Mouse (Mus musculus): Measurements from ENCODE around the gene Inafm2. TPM values are rescaled to one million over a fixed set of nuclear protein-coding genes. Genes with fewer than 3 reads are reported as not detected.
A peak's percentile ranks its signal among the peaks of the same experiment; 100 is the strongest.

The Inafm2 gene
- polyA plus RNA-seq, 2 experiments, result 5.0 to 18.3 TPM

- no peak for DNase-seq (ENCODE audit: low read depth in 3 of 3, low spot score in 3 of 3)
- H3K4me1 ChIP-seq (replicated peaks; ENCODE audit: control insufficient read depth in 2 of 2, insufficient read depth in 2 of 2, low read length in 1 of 2), result peaks cover 0 to 13% of the 10 kb centered on the region in 2 experiments; a peak in 2 of 4 replicates
- peak overlapping the region; percentile 27; the same call in 1 of the 2 replicates for H3K4me2 ChIP-seq (ENCODE audit: low read depth)
- H3K9ac ChIP-seq (replicated peaks), result no peak overlapping the region
- TF ChIP-seq EP300 (IDR thresholded peaks at IDR 0.05; ENCODE audit: low read depth) (no peak), CTCF (IDR thresholded peaks at IDR 0.05; ENCODE audit: low read depth) (no peak)
- 51% methylated on average over 2 of the region's 2 CpGs for WGBS (ENCODE audit: insufficient replicate concordance)
- no peaks in the 10 kb centered on the region for H3K9me3 ChIP-seq (ENCODE audit: control insufficient read depth, low read length)
- H3K36me3 ChIP-seq (replicated peaks; ENCODE audit: control insufficient read depth, insufficient read depth, low read depth), result no peaks in the 10 kb centered on the region
- no peak for ATAC-seq (ENCODE audit: insufficient read depth)
- H3K4me3 ChIP-seq (ENCODE audit: insufficient read depth in 1 of 2, low read depth in 2 of 2, low read length in 2 of 2), result no peak overlapping the region
- no peak overlapping the region for H3K27ac ChIP-seq
- H3K27me3 ChIP-seq (ENCODE audit: control insufficient read depth, insufficient read depth, low read length), result no peaks in the 10 kb centered on the region
Measured at GRCm38 (mm10) chr2:118726873-118727272, 18.7 kb upstream of the Inafm2 start.

- 6% methylated on average over 9 of the region's 9 CpGs for WGBS (ENCODE audit: insufficient replicate concordance)
- H3K36me3 ChIP-seq (replicated peaks; ENCODE audit: control insufficient read depth, insufficient read depth, low read depth), result no peaks in the 10 kb centered on the region
- no peaks in the 10 kb centered on the region for H3K9me3 ChIP-seq (ENCODE audit: control insufficient read depth, low read length)
- peaks cover 0 to 13% of the 10 kb centered on the region in 2 experiments; a peak in 2 of 4 replicates for H3K4me1 ChIP-seq (replicated peaks; ENCODE audit: control insufficient read depth in 2 of 2, insufficient read depth in 2 of 2, low read length in 1 of 2)
- H3K9ac ChIP-seq (replicated peaks), result no peak overlapping the region
- H3K27ac ChIP-seq, result no peak overlapping the region
- peak overlapping the region; percentile 7 for H3K4me2 ChIP-seq (ENCODE audit: low read depth)
- TF ChIP-seq CTCF (IDR thresholded peaks at IDR 0.05; ENCODE audit: low read depth), result no peak
- no peak for TF ChIP-seq EP300 (IDR thresholded peaks at IDR 0.05; ENCODE audit: low read depth)
- DNase-seq (ENCODE audit: low read depth in 3 of 3, low spot score in 3 of 3), result no peak
- H3K27me3 ChIP-seq (ENCODE audit: control insufficient read depth, insufficient read depth, low read length), result no peaks in the 10 kb centered on the region
- H3K4me3 ChIP-seq (ENCODE audit: insufficient read depth in 1 of 2, low read depth in 2 of 2, low read length in 2 of 2), result peak overlapping the region; percentile 22 to 38; a peak in 3 of 4 replicates
- no peak; the same call in 1 of the 2 replicates for ATAC-seq (ENCODE audit: insufficient read depth)
Measured at GRCm38 (mm10) chr2:118727911-118728310, 17.6 kb upstream of the Inafm2 start.

- H3K4me2 ChIP-seq (ENCODE audit: low read depth), result peak within 1 kb of the TSS; percentile 7
- H3K27me3 ChIP-seq (ENCODE audit: control insufficient read depth, insufficient read depth, low read length), result no peaks in the 10 kb centered on the region
- no peaks in the 10 kb centered on the region for H3K36me3 ChIP-seq (replicated peaks; ENCODE audit: control insufficient read depth, insufficient read depth, low read depth)
- H3K27ac ChIP-seq, result no peak within 1 kb of the TSS
- H3K4me1 ChIP-seq (replicated peaks; ENCODE audit: control insufficient read depth in 2 of 2, insufficient read depth in 2 of 2, low read length in 1 of 2), result peaks cover 0 to 13% of the 10 kb centered on the region in 2 experiments; a peak in 2 of 4 replicates
- TF ChIP-seq CTCF (IDR thresholded peaks at IDR 0.05; ENCODE audit: low read depth), result no peak
- no peak for TF ChIP-seq EP300 (IDR thresholded peaks at IDR 0.05; ENCODE audit: low read depth)
- WGBS (ENCODE audit: insufficient replicate concordance), result 9% methylated on average over 7 of the region's 7 CpGs
- ATAC-seq (ENCODE audit: insufficient read depth), result peak; percentile 27; the same call in 1 of the 2 replicates
- no peaks in the 10 kb centered on the region for H3K9me3 ChIP-seq (ENCODE audit: control insufficient read depth, low read length)
- H3K9ac ChIP-seq (replicated peaks), result no peak within 1 kb of the TSS
- DNase-seq (ENCODE audit: low read depth in 3 of 3, low spot score in 3 of 3), result no peak
- peak within 1 kb of the TSS; percentile 22 to 38; a peak in 3 of 4 replicates for H3K4me3 ChIP-seq (ENCODE audit: insufficient read depth in 1 of 2, low read depth in 2 of 2, low read length in 2 of 2)
Measured at GRCm38 (mm10) chr2:118728337-118728736, 17.2 kb upstream of the Inafm2 start, which contains the start of gene Plcb2. Plcb2 (minus strand) TSS chr2:118728438.

- Histone ChIP-seq H3K4me1 (replicated peaks; ENCODE audit: control insufficient read depth in 2 of 2, insufficient read depth in 2 of 2, low read length in 1 of 2) (peaks cover 0 to 6% of the 10 kb centered on the region in 2 experiments; a peak in 2 of 4 replicates), H3K9ac (replicated peaks) (no peak overlapping the region), H3K9me3 (ENCODE audit: control insufficient read depth, low read length) (no peaks in the 10 kb centered on the region), H3K4me3 (ENCODE audit: insufficient read depth in 1 of 2, low read depth in 2 of 2, low read length in 2 of 2) (no peak overlapping the region), H3K27ac (no peak overlapping the region), H3K4me2 (ENCODE audit: low read depth) (no peak overlapping the region), H3K27me3 (ENCODE audit: control insufficient read depth, insufficient read depth, low read length) (no peaks in the 10 kb centered on the region; the same call in 1 of the 2 replicates), H3K36me3 (replicated peaks; ENCODE audit: control insufficient read depth, insufficient read depth, low read depth) (no peaks in the 10 kb centered on the region)
- no peak for ATAC-seq (ENCODE audit: insufficient read depth)
- WGBS (ENCODE audit: insufficient replicate concordance), result 13% methylated on average over 4 of the region's 4 CpGs
- TF ChIP-seq EP300 (IDR thresholded peaks at IDR 0.05; ENCODE audit: low read depth) (no peak), CTCF (IDR thresholded peaks at IDR 0.05; ENCODE audit: low read depth) (no peak)
- no peak for DNase-seq (ENCODE audit: low read depth in 3 of 3, low spot score in 3 of 3)
Measured at GRCm38 (mm10) chr2:118729194-118729593, 16.4 kb upstream of the Inafm2 start.

- Histone ChIP-seq H3K27ac (no peak overlapping the region), H3K4me3 (ENCODE audit: insufficient read depth in 1 of 2, low read depth in 2 of 2, low read length in 2 of 2) (no peak overlapping the region), H3K9me3 (ENCODE audit: control insufficient read depth, low read length) (no peaks in the 10 kb centered on the region), H3K36me3 (replicated peaks; ENCODE audit: control insufficient read depth, insufficient read depth, low read depth) (no peaks in the 10 kb centered on the region), H3K4me1 (replicated peaks; ENCODE audit: control insufficient read depth in 2 of 2, insufficient read depth in 2 of 2, low read length in 1 of 2) (peaks cover 0 to 5% of the 10 kb centered on the region in 2 experiments; a peak in 1 of 4 replicates), H3K4me2 (ENCODE audit: low read depth) (no peak overlapping the region), H3K27me3 (ENCODE audit: control insufficient read depth, insufficient read depth, low read length) (no peaks in the 10 kb centered on the region; the same call in 1 of the 2 replicates), H3K9ac (replicated peaks) (no peak overlapping the region)
- ATAC-seq (ENCODE audit: insufficient read depth) (no peak), DNase-seq (ENCODE audit: low read depth in 3 of 3, low spot score in 3 of 3) (no peak)
- TF ChIP-seq EP300 (IDR thresholded peaks at IDR 0.05; ENCODE audit: low read depth) (no peak), CTCF (IDR thresholded peaks at IDR 0.05; ENCODE audit: low read depth) (no peak)
- 29% methylated on average over 8 of the region's 8 CpGs for WGBS (ENCODE audit: insufficient replicate concordance)
Measured at GRCm38 (mm10) chr2:118729816-118730621, 15.5 kb upstream of the Inafm2 start.

All from liver, embryonic 14.5 days (tissue).